Mouse (Mus musculus) stomach, postnatal 0 days (tissue): ENCODE data around the gene Adamts9. TPM values are rescaled to one million over a fixed set of nuclear protein-coding genes. Genes with fewer than 3 reads are reported as not detected.
A peak's percentile ranks its signal among the peaks of the same experiment; 100 is the strongest.

Experiments used
- ATAC-seq: fragments of 200-750 bp; cut with Nextera tagmentation; 2 replicates; pipeline ENCODE4 v1.8.0; 2017; ENCODE audit not compliant: low FRiP score, low TSS enrichment
- DNase-seq: peaks from one replicate; pipeline ENCODE4 v3.0.0-alpha.2; 2016; ENCODE audit warnings: low spot score
- H3K27ac ChIP-seq: fragments of 300-500 bp; sonication (generic); replicated peaks from 2 replicates; pipeline ENCODE4 v1.5.1; 2014; ENCODE audit warnings: mild to moderate bottlenecking, control low read depth
- H3K27me3 ChIP-seq: fragments of 300-500 bp; sonication (generic); 2 replicates; pipeline ENCODE4 v1.6.1; 2014; ENCODE audit warnings: low read length; ENCODE audit not compliant: control insufficient read depth, insufficient read depth
- H3K36me3 ChIP-seq: fragments of 300-500 bp; sonication (generic); 2 replicates; pipeline ENCODE4 v1.6.1; 2014; ENCODE audit warnings: low read length, mixed read lengths; ENCODE audit not compliant: control insufficient read depth, insufficient read depth
- H3K4me1 ChIP-seq: fragments of 300-500 bp; sonication (generic); replicated peaks from 2 replicates; pipeline ENCODE4 v1.6.1; 2014; ENCODE audit warnings: antibody characterized with exemption; ENCODE audit not compliant: control insufficient read depth, insufficient read depth
- H3K4me2 ChIP-seq: fragments of 300-500 bp; sonication (generic); replicated peaks from 2 replicates; pipeline ENCODE4 v1.6.1; 2014; ENCODE audit warnings: low read depth, mild to moderate bottlenecking, control low read depth, moderate library complexity
- H3K4me3 ChIP-seq: fragments of 300-500 bp; sonication (generic); 2 replicates; pipeline ENCODE4 v1.5.1; 2014; ENCODE audit warnings: low read depth, low read length, control low read depth
- H3K9ac ChIP-seq: fragments of 300-500 bp; sonication (generic); 2 replicates; pipeline ENCODE4 v1.6.1; 2014; ENCODE audit warnings: mild to moderate bottlenecking, low read length, control low read depth, mixed read lengths
- H3K9me3 ChIP-seq: fragments of 300-500 bp; sonication (generic); 2 replicates; pipeline ENCODE4 v1.6.1; 2016; ENCODE audit warnings: low read length; ENCODE audit not compliant: control insufficient read depth
- CTCF ChIP-seq: IDR thresholded peaks from 2 replicates; pipeline ENCODE4 v1.5.1; 2016; ENCODE audit warnings: antibody characterized with exemption, low read depth, mild to moderate bottlenecking, moderate library complexity
- EP300 ChIP-seq: optimal IDR thresholded peaks from 2 replicates; pipeline ENCODE3; 2016; ENCODE audit warnings: antibody characterized with exemption
- WGBS: fragments of 180-500 bp; shearing (Covaris S2); extraction: QIAGEN DNeasy Blood & Tissue Kit; methylation state at CpG from one replicate; pipeline ENCODE4 v1.1.7; 2014; 5-methylcytosine and 5-hydroxymethylcytosine counted together
- polyA plus RNA-seq: library from polyadenylated mRNA; unstranded; fragments of >200 nt; fragmentation: Nextera tagmentation; extraction: Ambion mirVana; gene quantifications from 2 replicates; pipeline ENCODE4 v1.2.1, GENCODE M21; 2015

The Adamts9 gene
- polyA plus RNA-seq, 1 experiment from 2014 or later: 2.5 TPM

DNA sequence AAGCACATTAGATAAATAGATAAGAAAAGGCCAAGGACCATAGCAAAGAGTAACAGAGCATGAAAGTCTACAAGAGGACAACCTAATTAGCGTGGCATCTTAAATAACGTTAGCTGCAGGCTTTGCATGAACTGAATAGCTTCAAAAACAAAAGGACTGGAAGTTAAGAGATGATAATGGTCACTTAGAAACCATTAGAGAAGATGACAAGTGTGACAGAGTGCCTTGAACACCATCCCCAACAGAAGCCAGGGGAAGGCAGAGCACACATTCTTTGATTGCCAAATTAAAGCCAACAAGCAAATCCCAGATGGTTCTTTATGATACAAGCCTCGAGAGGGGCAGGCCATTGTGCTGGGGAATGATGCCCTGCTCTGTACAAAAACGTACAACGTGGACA lies 121.7 kb downstream of the Adamts9 start:
- no peak for DNase-seq
- no peak for TF ChIP-seq EP300
- TF ChIP-seq CTCF: no peak
- 77% methylated on average over 5 of the region's 5 CpGs for WGBS

DNA sequence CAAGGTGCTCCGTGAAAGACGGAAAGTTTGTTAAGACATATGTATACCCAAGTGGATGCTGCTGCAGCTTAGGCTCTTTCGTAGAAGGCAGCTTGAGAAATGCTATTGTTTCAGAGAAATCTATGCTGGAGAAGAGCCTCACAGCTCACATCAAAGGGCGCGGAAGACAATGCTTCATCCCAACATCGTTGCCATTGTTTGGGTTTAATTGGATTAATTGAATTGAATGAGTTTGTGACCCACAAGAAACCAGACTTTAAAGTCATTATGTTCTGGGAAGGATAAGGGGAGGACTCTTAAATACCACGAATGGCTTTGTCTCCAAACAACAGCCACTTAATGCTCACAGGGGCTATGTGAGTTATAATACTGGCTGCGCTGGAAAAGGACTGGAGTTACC lies 125.6 kb downstream of the Adamts9 start:
- Histone ChIP-seq H3K4me3 (no peak overlapping the region), H3K4me1 (no peaks in the 10 kb centered on the region), H3K27ac (no peak overlapping the region), H3K4me2 (no peak overlapping the region), H3K9me3 (no peaks in the 10 kb centered on the region), H3K36me3 (no peaks in the 10 kb centered on the region), H3K9ac (no peak overlapping the region), H3K27me3 (no peaks in the 10 kb centered on the region)
- no peak for ATAC-seq
- 75% methylated on average over 8 of the region's 8 CpGs for WGBS
- TF ChIP-seq EP300 (no peak), CTCF (no peak)
- DNase-seq: no peak

More for the DNA sequence above, 121.7 kb downstream of the Adamts9 start:
- Histone ChIP-seq H3K4me3 (no peak overlapping the region), H3K27me3 (no peaks in the 10 kb centered on the region), H3K4me2 (no peak overlapping the region), H3K27ac (no peak overlapping the region), H3K9me3 (no peaks in the 10 kb centered on the region), H3K36me3 (no peaks in the 10 kb centered on the region), H3K4me1 (no peaks in the 10 kb centered on the region), H3K9ac (no peak overlapping the region)
- no peak for ATAC-seq

DNA sequence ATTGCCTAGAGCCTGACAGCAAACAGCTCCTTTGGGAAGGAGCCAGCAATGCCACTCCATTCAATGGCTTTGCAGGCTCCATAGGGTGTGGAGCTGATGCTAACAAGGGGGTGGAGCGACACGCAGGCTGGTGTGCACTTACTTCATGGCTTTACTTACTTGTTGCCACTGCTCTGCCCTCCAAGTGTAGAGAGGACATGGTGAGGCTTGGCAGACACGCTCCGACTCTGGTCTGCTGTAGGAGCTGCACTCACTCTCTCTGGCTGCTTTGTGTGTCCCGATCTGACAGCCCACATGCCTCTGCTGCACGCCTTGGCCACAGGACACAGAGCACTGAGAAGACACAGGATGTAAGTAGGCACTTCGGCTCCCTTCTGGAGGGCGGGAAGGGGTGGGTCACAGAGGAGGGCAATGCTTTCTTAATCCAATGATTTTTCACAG lies 127.0 kb downstream of the Adamts9 start, which contains the start of gene A730049H05Rik:
A730049H05Rik (plus strand) TSS at position 168 of the 441 bp plus-strand sequence.
- DNase-seq (peak; percentile 44), ATAC-seq (peak; percentile 68)
- Histone ChIP-seq H3K9me3 (no peaks in the 10 kb centered on the region), H3K9ac (no peak within 1 kb of the TSS), H3K4me3 (no peak within 1 kb of the TSS), H3K36me3 (no peaks in the 10 kb centered on the region), H3K27ac (no peak within 1 kb of the TSS), H3K4me2 (0 out of 2 replicates have a peak within 1 kb of the TSS, but pooled peaks have one; percentile 20), H3K4me1 (no peaks in the 10 kb centered on the region), H3K27me3 (no peaks in the 10 kb centered on the region)
- 19% methylated on average over 8 of the region's 8 CpGs for WGBS
- TF ChIP-seq CTCF: no peak
- no peak for TF ChIP-seq EP300

DNA sequence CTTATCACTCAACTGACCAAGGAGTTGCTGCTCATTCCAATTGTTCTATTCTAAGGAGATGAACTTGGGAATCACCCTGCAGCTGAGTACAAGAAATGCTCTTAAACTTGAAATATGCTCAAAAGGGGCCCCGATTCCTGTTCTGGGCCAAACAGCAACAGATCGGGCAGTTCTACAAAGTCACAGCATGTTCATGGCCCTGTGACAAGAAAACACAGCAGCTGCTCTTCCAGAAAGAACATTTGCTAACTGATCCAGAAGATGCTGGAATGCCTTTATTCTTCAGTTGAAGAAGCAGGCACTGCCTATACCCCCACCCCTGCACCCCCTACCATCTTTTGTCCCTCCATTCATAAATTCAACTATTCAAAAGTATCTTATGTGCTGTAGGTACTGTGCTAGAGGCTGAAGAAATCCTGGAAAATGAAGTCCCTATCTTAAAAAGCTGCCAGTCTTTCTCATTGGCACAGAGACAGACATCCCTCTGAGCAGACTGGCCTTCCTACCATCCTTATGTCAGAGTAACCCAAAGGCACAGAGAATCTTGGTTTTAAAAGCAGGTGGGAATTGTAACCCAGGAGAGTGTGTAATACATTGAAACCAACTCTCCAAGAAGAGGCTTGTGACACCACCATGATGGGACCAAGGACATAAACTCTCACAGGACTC lies 130.5 kb downstream of the Adamts9 start:
- H3K4me3 ChIP-seq: no peak overlapping the region
- H3K9ac ChIP-seq: no peak overlapping the region
- H3K4me1 ChIP-seq: no peaks in the 10 kb centered on the region
- 55% methylated on average over 2 of the region's 2 CpGs for WGBS
- ATAC-seq (no peak), DNase-seq (no peak)
- H3K36me3 ChIP-seq: no peaks in the 10 kb centered on the region
- no peak overlapping the region for H3K4me2 ChIP-seq
- no peaks in the 10 kb centered on the region for H3K9me3 ChIP-seq
- no peak overlapping the region; the same call in 1 of the 2 replicates for H3K27ac ChIP-seq
- TF ChIP-seq EP300: no peak
- no peak for TF ChIP-seq CTCF
- no peaks in the 10 kb centered on the region for H3K27me3 ChIP-seq

DNA sequence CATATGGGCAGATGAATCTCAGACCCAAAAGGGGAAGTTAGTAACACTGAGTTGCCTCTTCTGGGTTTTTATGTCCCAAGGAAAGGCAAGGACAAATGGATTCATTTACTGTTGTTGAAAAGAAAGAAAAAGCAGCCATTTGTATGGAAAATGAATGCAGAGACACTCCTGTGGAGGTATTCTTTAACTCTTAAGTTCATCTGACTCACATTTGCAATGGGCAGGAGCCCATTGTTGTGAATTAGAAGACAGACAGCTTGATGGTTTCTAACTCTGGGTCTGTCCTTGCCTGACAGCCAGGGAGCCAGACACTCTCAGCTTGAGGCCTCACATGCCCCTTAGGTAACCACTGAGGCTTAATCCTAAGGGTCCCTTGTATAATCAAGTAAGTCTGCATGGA lies 131.7 kb downstream of the Adamts9 start:
- no peaks in the 10 kb centered on the region for H3K9me3 ChIP-seq
- H3K4me2 ChIP-seq: no peak overlapping the region
- TF ChIP-seq EP300 (no peak), CTCF (no peak)
- H3K27ac ChIP-seq: no peak overlapping the region
- H3K27me3 ChIP-seq: no peaks in the 10 kb centered on the region
- H3K4me1 ChIP-seq: no peaks in the 10 kb centered on the region
- H3K36me3 ChIP-seq: no peaks in the 10 kb centered on the region
- H3K4me3 ChIP-seq: no peak overlapping the region
- no peak overlapping the region for H3K9ac ChIP-seq
- ATAC-seq: no peak
- DNase-seq: no peak

DNA sequence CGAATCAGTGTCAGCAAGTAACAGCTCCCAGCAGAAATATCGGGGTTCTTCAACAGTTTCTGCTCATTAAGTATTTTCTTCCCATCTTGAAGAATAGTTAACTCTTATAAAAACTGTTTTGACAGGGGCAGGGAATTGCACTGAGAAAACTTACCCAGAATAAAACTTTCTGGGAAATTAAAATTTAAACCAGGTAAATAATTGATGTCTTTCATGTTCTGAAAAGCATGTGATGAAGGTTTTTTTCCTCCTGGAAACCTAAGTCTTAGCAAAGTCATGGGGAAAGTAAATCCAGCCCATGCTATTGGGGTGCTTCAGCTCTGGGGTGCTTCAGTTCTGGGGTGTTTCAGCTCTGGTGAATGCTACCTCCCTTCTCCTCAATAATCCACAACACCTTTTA lies 132.7 kb downstream of the Adamts9 start:
- ATAC-seq (no peak), DNase-seq (no peak)
- Histone ChIP-seq H3K4me2 (no peak overlapping the region), H3K27ac (no peak overlapping the region), H3K4me1 (no peaks in the 10 kb centered on the region), H3K9ac (no peak overlapping the region), H3K27me3 (no peaks in the 10 kb centered on the region), H3K9me3 (no peaks in the 10 kb centered on the region), H3K36me3 (no peaks in the 10 kb centered on the region), H3K4me3 (no peak overlapping the region)
- TF ChIP-seq CTCF: no peak
- 90% methylated on average over 2 of the region's 2 CpGs for WGBS
